Mouse (Mus musculus) embryonic facial prominence, embryonic 14.5 days (tissue): ENCODE measurements at regions not wholly inside any gene's neighbourhood (a gene's known extent, or its start where the extent isn't known, plus 50 kb on each side); places are given as distances from the start of the nearest gene placed in this dataset.

Source experiments
- ATAC-seq: fragments of 200-750 bp; cut with Nextera tagmentation; 2 replicates; pipeline ENCODE4 v1.8.0; 2017; ENCODE audit warnings: low read depth, moderate number of reproducible peaks, moderate TSS enrichment
- DNase-seq: peaks from one replicate; pipeline ENCODE4 v3.0.0-alpha.2; 2015; ENCODE audit warnings: low spot score
- H3K27ac ChIP-seq: fragments of 300-500 bp; sonication (generic); replicated peaks from 2 replicates; pipeline ENCODE4 v1.5.1; 2014; ENCODE audit warnings: low read depth, mild to moderate bottlenecking, low read length, moderate library complexity
- H3K27me3 ChIP-seq: fragments of 300-500 bp; sonication (generic); replicated peaks from 2 replicates; pipeline ENCODE4 v1.6.1; 2014; ENCODE audit warnings: low read length; ENCODE audit not compliant: control insufficient read depth, insufficient read depth
- H3K36me3 ChIP-seq: fragments of 300-500 bp; sonication (generic); 2 replicates; pipeline ENCODE4 v1.6.1; 2014; ENCODE audit warnings: low read length, mixed read lengths; ENCODE audit not compliant: control insufficient read depth, insufficient read depth
- H3K4me1 ChIP-seq: fragments of 300-500 bp; sonication (generic); 2 replicates; pipeline ENCODE4 v1.6.1; 2014; ENCODE audit warnings: antibody characterized with exemption, low read length; ENCODE audit not compliant: control insufficient read depth, insufficient read depth
- H3K4me2 ChIP-seq: fragments of 300-500 bp; sonication (generic); 2 replicates; pipeline ENCODE4 v1.6.1; 2014; ENCODE audit warnings: low read depth, mild to moderate bottlenecking, low read length, moderate library complexity, mixed read lengths
- H3K4me3 ChIP-seq: fragments of 300-500 bp; sonication (generic); 2 replicates; pipeline ENCODE4 v1.5.1; 2014; ENCODE audit warnings: low read depth, mild to moderate bottlenecking, low read length
- H3K9ac ChIP-seq: fragments of 300-500 bp; sonication (generic); 2 replicates; pipeline ENCODE4 v1.6.1; 2014; ENCODE audit warnings: low read depth, mild to moderate bottlenecking, low read length, moderate library complexity, mixed read lengths
- H3K9me3 ChIP-seq: fragments of 300-500 bp; sonication (generic); 2 replicates; pipeline ENCODE4 v1.6.1; 2016; ENCODE audit warnings: low read length; ENCODE audit not compliant: control insufficient read depth
- WGBS: fragments of 180-500 bp; shearing (Covaris S2); extraction: QIAGEN DNeasy Blood & Tissue Kit; methylation state at CpG from one replicate; pipeline ENCODE4 v1.1.7; 2014; 5-methylcytosine and 5-hydroxymethylcytosine counted together

DNA sequence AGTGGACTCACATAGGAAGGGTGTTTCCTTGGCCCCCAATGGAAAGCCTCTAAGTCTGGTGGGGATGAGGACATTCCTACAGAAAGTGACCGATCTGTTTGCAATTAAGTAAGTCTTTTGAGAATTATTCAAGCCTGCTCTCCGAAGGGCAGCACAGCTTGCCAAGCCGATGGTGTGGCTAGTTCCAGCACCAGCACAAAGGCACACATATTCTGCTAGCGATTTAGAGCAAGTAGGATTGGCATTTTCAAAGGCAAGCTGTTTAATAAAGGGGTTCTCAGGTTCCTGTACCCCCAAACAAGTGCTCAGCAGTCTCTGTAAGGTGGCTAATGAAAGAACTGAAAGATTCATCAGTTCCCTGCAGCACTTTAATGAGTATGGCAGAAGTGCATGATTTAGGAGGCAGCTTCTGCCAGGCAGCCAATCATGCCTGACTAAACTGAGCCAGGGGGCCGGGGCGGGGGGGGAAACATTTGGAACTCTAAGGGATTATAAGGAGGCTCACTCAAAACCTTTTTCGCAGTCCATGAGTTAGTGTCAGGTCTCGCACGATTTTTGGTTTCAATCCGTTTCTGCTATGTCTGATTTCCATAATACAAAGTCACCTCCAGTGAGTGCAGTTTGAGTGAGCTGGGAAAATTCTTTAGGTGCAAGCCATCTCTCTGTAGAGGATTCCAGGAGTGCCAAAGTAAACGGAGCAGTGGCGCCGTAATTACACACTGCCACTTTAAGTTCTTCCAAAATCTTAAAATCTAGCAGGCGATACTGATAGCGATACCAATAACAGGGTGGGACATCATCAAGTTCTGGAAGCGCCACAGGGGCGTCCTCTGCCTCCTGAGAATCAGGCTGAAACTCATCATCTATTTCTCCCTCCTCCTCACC, 609.8 kb upstream of the Vrk2 start:
- 72% methylated on average over 17 of the region's 17 CpGs for whole genome bisulfite sequencing
- H3K4me1 ChIP-seq, result no peaks in the 10 kb centered on the region
- no peak overlapping the region for H3K9ac ChIP-seq
- ATAC-seq, result no peak
- no peak overlapping the region for H3K4me2 ChIP-seq
- peak; percentile 2 for DNase-seq
- H3K9me3 ChIP-seq, result no peaks in the 10 kb centered on the region
- H3K4me3 ChIP-seq, result no peak overlapping the region
- H3K36me3 ChIP-seq, result no peaks in the 10 kb centered on the region
- no peak overlapping the region for H3K27ac ChIP-seq
- no peaks in the 10 kb centered on the region for H3K27me3 ChIP-seq

DNA sequence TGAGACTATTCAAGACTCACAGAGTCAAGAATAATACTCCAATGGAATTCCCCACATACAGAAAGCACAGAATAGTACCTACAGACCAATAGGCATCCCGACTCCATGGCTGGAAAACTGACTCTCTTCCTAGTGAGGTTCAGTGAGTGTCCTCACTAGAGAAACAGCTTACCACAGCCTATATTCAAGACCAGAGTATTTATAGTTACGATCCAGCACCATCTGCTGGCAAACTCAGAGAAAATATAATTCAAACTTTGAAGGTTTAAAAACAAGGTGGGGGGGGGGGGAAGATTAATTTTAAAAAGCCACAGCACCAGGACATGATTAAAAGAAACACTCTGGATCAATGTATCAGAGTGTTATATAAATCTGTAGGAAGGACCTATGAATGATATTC, 590.2 kb upstream of the Vrk2 start:
- Histone ChIP-seq H3K27ac (no peak overlapping the region), H3K4me1 (no peaks in the 10 kb centered on the region), H3K4me2 (no peak overlapping the region), H3K9ac (no peak overlapping the region), H3K4me3 (no peak overlapping the region), H3K36me3 (no peaks in the 10 kb centered on the region), H3K9me3 (no peaks in the 10 kb centered on the region), H3K27me3 (no peaks in the 10 kb centered on the region)
- ATAC-seq, result no peak
- 68% methylated on average over 2 of the region's 2 CpGs for WGBS
- peak; percentile 3 for DNase-seq

DNA sequence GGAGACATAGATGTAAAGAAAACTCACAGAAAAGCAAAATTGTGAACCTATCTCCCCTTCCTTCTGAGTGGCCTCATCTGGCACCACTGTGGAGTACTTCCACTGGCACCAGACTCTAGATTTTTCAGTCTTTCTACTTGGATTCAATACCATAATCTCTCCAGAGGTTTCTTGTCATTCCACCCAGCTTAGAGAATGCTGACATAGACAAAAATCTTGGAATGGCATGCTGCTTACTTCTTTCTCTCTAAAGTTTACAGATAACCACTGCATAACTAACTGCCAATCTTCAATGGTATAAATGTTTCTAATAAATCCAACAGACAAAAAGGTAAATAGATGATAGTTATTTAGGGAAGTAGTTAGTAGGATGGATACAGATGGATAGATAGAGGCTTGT, 589.6 kb upstream of the Vrk2 start:
- DNase-seq, result no peak
- H3K27me3 ChIP-seq, result no peaks in the 10 kb centered on the region

DNA sequence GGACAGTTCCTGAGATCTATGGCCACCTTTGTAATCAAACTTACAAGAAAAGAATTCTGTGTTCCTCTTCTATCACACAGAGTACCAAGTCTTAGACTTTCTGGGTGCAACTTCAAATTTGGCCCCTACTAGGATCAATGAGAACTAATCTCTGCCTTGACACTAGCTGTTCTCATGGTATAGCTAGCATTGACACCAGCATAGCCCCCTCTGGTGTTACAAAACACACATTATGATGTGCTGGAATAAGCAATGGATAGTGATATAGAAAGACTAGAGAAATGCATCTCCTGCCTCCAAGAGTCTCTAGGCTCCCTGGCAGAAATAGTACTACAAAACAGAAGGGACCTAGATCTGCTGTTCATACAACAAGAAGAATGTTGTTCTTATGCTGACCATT, 566.6 kb upstream of the Vrk2 start:
- ATAC-seq (no peak), DNase-seq (no peak)
- no peak overlapping the region for H3K9ac ChIP-seq
- no peaks in the 10 kb centered on the region for H3K9me3 ChIP-seq
- no peaks in the 10 kb centered on the region for H3K36me3 ChIP-seq
- no peaks in the 10 kb centered on the region for H3K4me1 ChIP-seq
- no peaks in the 10 kb centered on the region for H3K27me3 ChIP-seq
- H3K4me3 ChIP-seq, result no peak overlapping the region
- no peak overlapping the region for H3K4me2 ChIP-seq
- no peak overlapping the region for H3K27ac ChIP-seq

More for the DNA sequence above, 589.6 kb upstream of the Vrk2 start:
- Histone ChIP-seq H3K4me3 (no peak overlapping the region), H3K4me2 (no peak overlapping the region), H3K27ac (no peak overlapping the region), H3K4me1 (no peaks in the 10 kb centered on the region), H3K9ac (no peak overlapping the region), H3K9me3 (no peaks in the 10 kb centered on the region), H3K36me3 (no peaks in the 10 kb centered on the region)
- ATAC-seq, result no peak
